Mouse (Mus musculus) Muller cell, postnatal 12 days (primary cell): ENCODE measurements at regions not wholly inside any gene's neighbourhood (a gene's known extent, or its start where the extent isn't known, plus 50 kb on each side); places are given as distances from the start of the nearest gene placed in this dataset.

Source experiments
- DNase-seq: peaks from one replicate; pipeline ENCODE4 v3.0.0-alpha.2; 2015; ENCODE audit errors: inconsistent ontology term

GRCm38 (mm10) chr13:31503191-31503590 is 52.7 kb upstream of the Foxq1 start:
- no peak for DNase-seq

- DNase-seq = no peak
Measured at GRCm38 (mm10) chr13:31503832-31504231, 52.1 kb upstream of the Foxq1 start.

- DNase-seq = no peak
Measured at GRCm38 (mm10) chr13:31504316-31504715, 51.6 kb upstream of the Foxq1 start.

GRCm38 (mm10) chr13:31505386-31505785 is 50.5 kb upstream of the Foxq1 start:
- DNase-seq = no peak
